Comparison of ENCODE assay signal across 8 mouse cellular contexts in the genomic region with DNA sequence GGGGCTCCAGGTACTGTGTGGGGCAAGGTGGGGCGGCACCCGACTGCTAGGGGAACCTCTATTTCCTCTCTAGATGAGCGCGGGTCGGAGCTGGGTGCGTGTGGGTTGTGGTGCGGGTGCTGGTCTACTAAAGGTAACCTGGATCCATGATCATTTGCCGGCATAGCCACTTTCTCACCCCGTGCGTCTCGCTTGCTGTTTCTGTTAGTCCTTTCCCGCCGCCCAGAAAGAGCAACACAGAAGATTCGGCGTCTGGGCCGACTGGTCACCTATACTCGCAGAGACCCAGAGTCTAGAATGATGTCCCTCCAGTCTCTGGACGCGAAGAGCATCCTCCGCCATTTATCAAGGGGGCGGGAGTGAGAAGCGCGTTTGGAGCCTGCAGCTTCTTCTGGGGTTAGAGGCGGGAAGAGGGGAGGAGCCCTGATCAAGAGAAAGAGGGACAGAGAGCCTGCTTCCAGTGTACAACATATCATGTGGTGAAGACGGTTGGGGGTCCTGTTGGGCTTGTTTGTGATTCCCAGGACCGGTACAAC. TPM values are rescaled to one million over a fixed set of nuclear protein-coding genes. Genes with fewer than 3 reads are reported as not detected.
A peak's percentile ranks its signal among the peaks of the same experiment; 100 is the strongest.
DNase-seq lines count a peak whose midpoint lies in the region; ATAC-seq and TF ChIP-seq lines count a peak whose summit lies in the region.

TSS of gene Ret (minus strand) at position 279 of the 536 bp plus-strand sequence.

- peaks cover 94% of the 10 kb centered on the region for H3K27me3 ChIP-seq in E14TG2a.4 (ENCODE audit: insufficient read depth, low read length)
- peaks cover 71% of the 10 kb centered on the region for H3K27me3 ChIP-seq in forebrain, embryonic 13.5 days
- H3K27me3 ChIP-seq in liver, embryonic 12.5 days (replicated peaks): peaks cover 91% of the 10 kb centered on the region

- H3K4me2 ChIP-seq in forebrain, embryonic 13.5 days: peak within 1 kb of the TSS; percentile 98
- H3K4me2 ChIP-seq in liver, embryonic 12.5 days: peak within 1 kb of the TSS; percentile 68

- TF ChIP-seq CTCF in E14TG2a.4 (conservative IDR thresholded peaks at IDR 0.05; ENCODE audit: low read length): no peak

- no peaks in the 10 kb centered on the region for H3K36me3 ChIP-seq in E14TG2a.4 (ENCODE audit: insufficient read depth, low read length)
- no peaks in the 10 kb centered on the region for H3K36me3 ChIP-seq in forebrain, embryonic 13.5 days (ENCODE audit: poor library complexity, severe bottlenecking)
- no peaks in the 10 kb centered on the region for H3K36me3 ChIP-seq in liver, embryonic 12.5 days

- peak within 1 kb of the TSS; percentile 87 for H3K4me3 ChIP-seq in E14TG2a.4 (replicated peaks; ENCODE audit: low read length)
- H3K4me3 ChIP-seq in forebrain, embryonic 13.5 days: peak within 1 kb of the TSS; percentile 63
- H3K4me3 ChIP-seq in liver, embryonic 12.5 days: peak within 1 kb of the TSS; percentile 48

- peak; percentile 33 to 36 for DNase-seq in cerebellum, postnatal 25 days
- no peak for DNase-seq in cerebellum, adult 11-12 months
- no peak for DNase-seq in urinary bladder, adult 18-20 months (ENCODE audit: low spot score in 2 of 2)
- no peak for DNase-seq in spleen, postnatal 36 days (ENCODE audit: low spot score in 2 of 2)
- no peak for DNase-seq in right cerebral cortex, adult 18-20 months

- H3K9me3 ChIP-seq in E14TG2a.4 (ENCODE audit: low read length): no peaks in the 10 kb centered on the region
- H3K9me3 ChIP-seq in forebrain, embryonic 13.5 days (replicated peaks): no peaks in the 10 kb centered on the region
- no peaks in the 10 kb centered on the region for H3K9me3 ChIP-seq in liver, embryonic 12.5 days (replicated peaks)

- under 1% methylated on average over 26 of the region's 26 CpGs for WGBS in forebrain, embryonic 13.5 days
- 1% methylated on average over 26 of the region's 26 CpGs for WGBS in liver, embryonic 12.5 days (ENCODE audit: insufficient replicate concordance)

- H3K4me1 ChIP-seq in E14TG2a.4 (replicated peaks; ENCODE audit: low read depth, low read length): peaks cover 18% of the 10 kb centered on the region
- peaks cover 16% of the 10 kb centered on the region for H3K4me1 ChIP-seq in forebrain, embryonic 13.5 days
- 0 out of 2 replicates have a peak, but pooled peaks cover 8% of the 10 kb centered on the region for H3K4me1 ChIP-seq in liver, embryonic 12.5 days

- ATAC-seq in forebrain, embryonic 13.5 days: peak; percentile 34
- no peak for ATAC-seq in liver, embryonic 12.5 days

- H3K27ac ChIP-seq in forebrain, embryonic 13.5 days: no peak within 1 kb of the TSS
- no peak within 1 kb of the TSS for H3K27ac ChIP-seq in liver, embryonic 12.5 days

- peak within 1 kb of the TSS; percentile 58 for H3K9ac ChIP-seq in forebrain, embryonic 13.5 days
- H3K9ac ChIP-seq in liver, embryonic 12.5 days: no peak within 1 kb of the TSS

RNA-seq across cellular contexts. Expression of gene Ret, which starts in this region (rescaled TPM):
- polyA plus RNA-seq in forebrain, embryonic 13.5 days (2015; fragmentation: Nextera tagmentation; extraction: Ambion mirVana): 0.55 and 0.65 TPM in 2 replicates
- 0.45 TPM in 1 of 2 replicates, not detected in the other for polyA plus RNA-seq in liver, embryonic 12.5 days (2016; fragmentation: Nextera tagmentation; extraction: Ambion mirVana)

Comparison
In these comparisons a context has a peak if more than half of its experiments do, and no peak if none do; other contexts are left out.
1. DNase-seq: peak in cerebellum, postnatal 25 days (2 of 2); none in cerebellum, adult 11-12 months (single experiment), urinary bladder, adult 18-20 months (0 of 2), spleen, postnatal 36 days (0 of 2) and right cerebral cortex, adult 18-20 months (single experiment).
2. Peak in ATAC-seq, H3K4me3 ChIP-seq, H3K9ac ChIP-seq and H3K4me2 ChIP-seq in forebrain, embryonic 13.5 days; RNA of the gene not detected or under 1 TPM.
3. Peak in every context shown above with its lines, with median percentiles within 50 percentile points of each other: H3K4me3 ChIP-seq.